Mouse (Mus musculus) kidney, postnatal 4 days (tissue): ENCODE measurements around the gene Arfgef3.

Source experiments
- DNase-seq, 2 experiments: peaks; one replicate each; pipeline ENCODE4 v3.0.0; 2021; ENCODE audit warnings: mixed read lengths in 2 of 2

Gene Arfgef3

GRCm38 (mm10) chr10:18743286-18744142, at the start of gene Arfgef3:
Arfgef3 (minus strand) TSS chr10:18743949.
- peak; percentile 72 to 78 for DNase-seq

GRCm38 (mm10) chr10:18790063-18790462, 46.3 kb upstream of the Arfgef3 start:
- DNase-seq = no peak

GRCm38 (mm10) chr10:18788601-18789000, 44.9 kb upstream of the Arfgef3 start:
- DNase-seq = no peak

GRCm38 (mm10) chr10:18786693-18787092, 42.9 kb upstream of the Arfgef3 start, which contains the start of gene Gm4922:
Gm4922 (minus strand) TSS chr10:18786793.
- DNase-seq = no peak

- DNase-seq = no peak
Observed at GRCm38 (mm10) chr10:18777546-18777945, 33.8 kb upstream of the Arfgef3 start.

- DNase-seq = no peak
Observed at GRCm38 (mm10) chr10:18772537-18773179, 28.9 kb upstream of the Arfgef3 start.

- no peak for DNase-seq
Observed at GRCm38 (mm10) chr10:18769909-18770308, 26.2 kb upstream of the Arfgef3 start.

GRCm38 (mm10) chr10:18760241-18760640, 16.5 kb upstream of the Arfgef3 start:
- DNase-seq = peak; percentile 77 to 79

- DNase-seq = no peak
Observed at GRCm38 (mm10) chr10:18750057-18750456, 6.3 kb upstream of the Arfgef3 start.

- DNase-seq = no peak
Observed at GRCm38 (mm10) chr10:18742086-18742485, 1.7 kb downstream of the Arfgef3 start.

GRCm38 (mm10) chr10:18741024-18741423, 2.7 kb downstream of the Arfgef3 start:
- DNase-seq = no peak

GRCm38 (mm10) chr10:18728548-18728947, 15.2 kb downstream of the Arfgef3 start:
- no peak for DNase-seq

GRCm38 (mm10) chr10:18711436-18711835, 32.3 kb downstream of the Arfgef3 start:
- DNase-seq = no peak

GRCm38 (mm10) chr10:18710949-18711348, 32.8 kb downstream of the Arfgef3 start:
- DNase-seq = no peak

- DNase-seq = no peak
Observed at GRCm38 (mm10) chr10:18709836-18710235, 33.9 kb downstream of the Arfgef3 start.

- no peak for DNase-seq
Observed at GRCm38 (mm10) chr10:18708641-18709040, 35.1 kb downstream of the Arfgef3 start.

- no peak for DNase-seq
Observed at GRCm38 (mm10) chr10:18704393-18705120, 39.2 kb downstream of the Arfgef3 start.

- DNase-seq = no peak
Observed at GRCm38 (mm10) chr10:18701517-18701916, 42.2 kb downstream of the Arfgef3 start.

- DNase-seq = no peak
Observed at GRCm38 (mm10) chr10:18700117-18700516, 43.6 kb downstream of the Arfgef3 start.

GRCm38 (mm10) chr10:18699151-18699550, 44.6 kb downstream of the Arfgef3 start:
- no peak for DNase-seq

- DNase-seq = no peak
Observed at GRCm38 (mm10) chr10:18696461-18696860, 47.3 kb downstream of the Arfgef3 start.

GRCm38 (mm10) chr10:18688234-18688633, 55.5 kb downstream of the Arfgef3 start:
- DNase-seq = no peak

- DNase-seq = no peak
Observed at GRCm38 (mm10) chr10:18681385-18681954, 62.3 kb downstream of the Arfgef3 start.
